Mouse (Mus musculus) lung, embryonic 16.5 days (tissue): ENCODE data around the gene Gm28168. TPM values are rescaled to one million over a fixed set of nuclear protein-coding genes. Genes with fewer than 3 reads are reported as not detected.
"Not testable (repeated sequence)": the region's sequence is repeated elsewhere in the genome, so short reads cannot be mapped to it uniquely, and the experiment has no call there.

ENCODE experiments used
- ATAC-seq: fragments of 200-750 bp; cut with Nextera tagmentation; 2 replicates; pipeline ENCODE4 v1.8.0; 2017; ENCODE audit warnings: low read depth, mild to moderate bottlenecking, moderate library complexity
- H3K27ac ChIP-seq: fragments of 300-500 bp; sonication (generic); 2 replicates; pipeline ENCODE4 v1.5.1; 2014; ENCODE audit warnings: mild to moderate bottlenecking, control low read depth, low read length
- H3K27me3 ChIP-seq: fragments of 300-500 bp; sonication (generic); 2 replicates; pipeline ENCODE4 v1.6.1; 2014; ENCODE audit warnings: low read depth, low read length, mixed read lengths; ENCODE audit not compliant: control insufficient read depth, insufficient read depth
- H3K36me3 ChIP-seq: fragments of 300-500 bp; sonication (generic); 2 replicates; pipeline ENCODE4 v1.6.1; 2014; ENCODE audit warnings: low read length; ENCODE audit not compliant: control insufficient read depth, insufficient read depth
- H3K4me1 ChIP-seq: fragments of 300-500 bp; sonication (generic); replicated peaks from 2 replicates; pipeline ENCODE4 v1.6.1; 2014; ENCODE audit warnings: low read length, mixed read lengths; ENCODE audit not compliant: control insufficient read depth, insufficient read depth
- H3K4me2 ChIP-seq: fragments of 300-500 bp; sonication (generic); 2 replicates; pipeline ENCODE4 v1.6.1; 2014; ENCODE audit warnings: low read depth, low read length, control low read depth
- H3K4me3 ChIP-seq: fragments of 300-500 bp; sonication (generic); 2 replicates; pipeline ENCODE4 v1.5.1; 2014; ENCODE audit warnings: mild to moderate bottlenecking, low read length, control low read depth
- H3K9ac ChIP-seq: fragments of 300-500 bp; sonication (generic); 2 replicates; pipeline ENCODE4 v1.6.1; 2014; ENCODE audit warnings: low read length, control low read depth
- H3K9me3 ChIP-seq: fragments of 300-500 bp; sonication (generic); 2 replicates; pipeline ENCODE4 v1.6.1; 2016; ENCODE audit warnings: low read length; ENCODE audit not compliant: control insufficient read depth
- WGBS: fragments of 180-500 bp; shearing (Covaris S2); extraction: QIAGEN DNeasy Blood & Tissue Kit; methylation state at CpG from one replicate; pipeline ENCODE4 v1.1.7; 2014; 5-methylcytosine and 5-hydroxymethylcytosine counted together
- polyA plus RNA-seq: library from polyadenylated mRNA; unstranded; fragments of >200 nt; fragmentation: Nextera tagmentation; extraction: Ambion mirVana; gene quantifications from 2 replicates; pipeline ENCODE4 v1.2.1, GENCODE M21; 2015

Gm28168 gene
- not detected in 2 replicates for polyA plus RNA-seq

GRCm38 (mm10) chr1:117927715-117928114, at the start of gene Gm28168:
Gene Gm28168, plus strand, starts transcription at chr1:117928015.
- H3K36me3 ChIP-seq, H3K4me2 ChIP-seq, H3K4me3 ChIP-seq, H3K9me3 ChIP-seq, ATAC-seq, H3K4me1 ChIP-seq, H3K9ac ChIP-seq, H3K27me3 ChIP-seq, H3K27ac ChIP-seq: not testable (repeated sequence)
- 46% methylated on average over 1 of the region's 1 CpGs for WGBS

- Histone ChIP-seq H3K4me3 (no peak within 1 kb of the TSS), H3K4me2 (no peak within 1 kb of the TSS), H3K27ac (no peak within 1 kb of the TSS), H3K27me3 (no peaks in the 10 kb centered on the region), H3K9ac (no peak within 1 kb of the TSS), H3K36me3 (no peaks in the 10 kb centered on the region), H3K9me3 (peaks cover 5% of the 10 kb centered on the region; the same call in 1 of the 2 replicates), H3K4me1 (no peaks in the 10 kb centered on the region)
- WGBS, result 68% methylated on average over 4 of the region's 4 CpGs
- ATAC-seq, result no peak
Measured at GRCm38 (mm10) chr1:117965639-117966038, 37.8 kb downstream of the Gm28168 start, which contains the start of gene Gm7145. Gene Gm7145, plus strand, starts transcription at chr1:117965939.

Other genes starting within 250 kb of the Gm28168 start
- not detected in 2 replicates for gene Gm28363, start 230.9 kb upstream of the Gm28168 start, polyA plus RNA-seq
- not detected in 2 replicates for gene B020011L13Rik, start 146.9 kb upstream of the Gm28168 start, polyA plus RNA-seq
- gene Gm28360, start 97.9 kb upstream of the Gm28168 start, polyA plus RNA-seq, result not detected in 2 replicates
- not detected in 2 replicates for gene Gm7145, start 37.9 kb downstream of the Gm28168 start, polyA plus RNA-seq
- gene Gm29106, start 248.5 kb downstream of the Gm28168 start, polyA plus RNA-seq, result 0.11 TPM in 1 of 2 replicates, not detected in the other